Mouse (Mus musculus): ENCODE data around the gene Elk4.

The Elk4 gene

DNA sequence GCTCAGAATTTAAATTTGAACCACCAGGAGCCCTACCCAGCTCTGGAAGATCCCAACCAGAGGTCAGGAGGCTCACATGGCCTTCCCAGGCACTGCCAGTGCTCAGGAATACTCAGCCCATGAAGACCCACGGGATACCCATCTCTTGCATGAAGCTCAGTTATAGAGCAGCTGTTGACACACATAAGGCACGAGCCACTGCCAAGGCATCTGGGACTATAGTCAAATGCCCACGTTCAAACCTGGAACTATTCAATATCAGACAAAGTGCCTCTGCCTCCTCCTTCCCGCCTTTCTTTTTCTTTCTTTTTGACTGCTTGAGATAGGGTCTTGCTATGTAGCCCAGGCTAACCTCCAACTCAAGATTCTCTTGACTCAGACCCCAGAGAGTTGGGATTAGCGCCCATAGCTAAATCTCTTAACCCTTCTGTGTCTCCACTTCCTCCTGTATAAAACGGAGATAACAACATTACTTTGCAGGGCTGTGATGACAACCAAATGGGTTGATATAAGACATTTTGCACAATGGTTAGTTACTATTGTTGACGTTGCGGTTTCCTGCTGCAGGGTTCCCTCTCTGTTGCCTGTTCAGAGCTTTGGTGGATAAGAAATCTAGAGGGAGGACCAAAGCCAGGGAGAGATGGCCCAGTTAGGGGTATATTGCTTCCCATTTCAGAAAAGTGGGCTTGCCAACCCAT, 58.2 kb downstream of the Elk4 start:
- DNase-seq (ENCODE audit: low read depth), result no peak

DNA sequence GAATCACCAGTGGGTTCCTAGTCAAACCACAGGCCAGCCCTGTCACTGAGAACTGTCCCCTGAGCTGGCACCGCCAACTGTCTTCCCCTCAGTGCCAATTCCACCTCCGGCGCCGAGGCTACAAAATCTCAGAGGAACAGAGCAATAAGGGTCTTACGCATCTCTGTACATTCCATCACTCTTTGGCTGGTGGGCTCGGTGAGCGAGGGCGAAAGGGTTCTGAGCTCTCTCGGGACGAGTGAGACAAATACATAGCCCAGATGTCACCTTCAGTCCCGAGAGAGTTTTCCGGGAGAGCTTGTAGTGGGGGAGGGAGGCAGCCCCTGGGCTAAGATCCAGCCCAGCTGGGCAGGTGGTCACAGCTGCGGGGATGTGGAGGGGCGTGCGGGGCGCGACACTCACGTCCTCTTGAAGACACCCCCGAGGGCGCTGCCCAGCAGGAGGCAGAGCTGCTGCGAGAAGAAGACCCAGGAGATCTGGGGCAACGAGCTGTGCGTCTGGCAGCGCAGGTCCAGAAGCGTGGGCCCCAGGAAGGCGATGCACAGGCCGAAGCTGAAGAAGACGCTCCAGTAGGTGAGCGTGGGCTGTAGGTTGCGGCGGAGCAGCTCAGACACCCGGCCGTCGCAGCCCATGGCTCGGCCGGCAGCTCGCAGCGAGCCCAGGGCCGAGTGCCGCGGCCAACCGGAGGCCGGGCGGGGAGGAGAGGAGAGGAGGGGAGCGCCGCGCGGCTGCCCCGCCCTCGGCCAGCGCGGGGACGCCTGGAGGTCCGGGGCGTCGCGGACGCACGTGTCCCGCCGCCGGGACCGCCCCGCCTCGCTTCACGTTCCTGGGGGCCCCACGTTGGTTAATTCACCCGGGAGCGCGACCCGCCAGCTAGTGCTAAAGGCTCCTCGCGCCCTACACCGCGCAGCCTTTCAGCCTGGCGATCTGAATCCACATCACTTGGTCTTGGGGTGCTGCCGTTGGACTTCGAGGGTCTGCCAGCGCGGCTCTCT, 60.2 kb downstream of the Elk4 start, which contains the start of gene Mfsd4a:
Gene Mfsd4a, minus strand, starts transcription at position 802 of the 995 bp plus-strand sequence.
- DNase-seq (ENCODE audit: low read depth), result no peak

- no peak for DNase-seq (ENCODE audit: low read depth)
These were observed 62.0 kb downstream of the Elk4 start for GRCm38 (mm10) chr1:132069436-132069835.

GRCm38 (mm10) chr1:132070659-132071058, 63.3 kb downstream of the Elk4 start:
- DNase-seq (ENCODE audit: low read depth), result no peak

DNA sequence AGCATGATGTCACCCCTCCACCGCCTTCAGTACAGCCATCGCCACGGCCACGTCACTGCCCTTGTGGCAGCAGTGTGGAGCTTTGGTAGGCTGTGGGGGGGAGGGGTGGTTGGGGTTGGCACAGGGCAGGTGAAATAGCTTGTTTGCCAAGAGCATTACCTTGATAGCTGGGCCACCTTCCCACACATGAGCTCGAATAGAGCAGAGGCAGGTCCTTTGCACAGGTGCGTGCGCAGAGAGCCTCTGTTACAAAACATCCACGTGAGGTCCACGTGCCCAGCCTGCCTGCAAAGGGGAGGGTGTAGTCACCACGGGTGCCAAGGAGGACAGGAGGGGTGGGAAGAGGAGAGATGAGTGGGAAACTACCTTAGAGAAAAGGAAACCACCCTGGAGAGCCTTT, 68.2 kb downstream of the Elk4 start:
- no peak for DNase-seq (ENCODE audit: low read depth)

DNA sequence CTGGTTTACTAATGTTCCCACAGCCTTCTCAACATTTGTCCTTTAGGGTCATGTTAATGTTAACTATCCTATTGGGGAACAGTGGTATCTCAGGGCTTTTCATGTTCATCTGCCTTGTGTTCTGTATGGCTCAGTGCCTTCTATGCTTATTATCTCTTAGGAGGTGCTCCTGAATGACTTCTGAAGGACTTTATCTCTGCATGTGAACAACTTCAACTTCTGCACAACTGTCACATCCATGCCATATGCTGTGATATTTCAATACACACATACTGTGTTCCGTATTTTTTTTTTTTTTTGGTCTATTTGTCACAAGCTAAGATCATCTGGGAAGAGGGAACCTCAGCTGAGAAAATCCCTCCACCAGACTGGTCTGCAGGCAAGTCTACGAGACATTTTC, 71.0 kb downstream of the Elk4 start:
- no peak for DNase-seq (ENCODE audit: low read depth)

Measured in c-Kit-positive CD71-negative TER-119-negative erythroid progenitor cells, embryonic 14.5 days (primary cell).